Mouse (Mus musculus): Measurements from ENCODE around the gene Gm3285. TPM values are rescaled to one million over a fixed set of nuclear protein-coding genes. Genes with fewer than 3 reads are reported as not detected.

The Gm3285 gene
- polyA plus RNA-seq, 1 experiment from 2014 or later = not detected

DNA sequence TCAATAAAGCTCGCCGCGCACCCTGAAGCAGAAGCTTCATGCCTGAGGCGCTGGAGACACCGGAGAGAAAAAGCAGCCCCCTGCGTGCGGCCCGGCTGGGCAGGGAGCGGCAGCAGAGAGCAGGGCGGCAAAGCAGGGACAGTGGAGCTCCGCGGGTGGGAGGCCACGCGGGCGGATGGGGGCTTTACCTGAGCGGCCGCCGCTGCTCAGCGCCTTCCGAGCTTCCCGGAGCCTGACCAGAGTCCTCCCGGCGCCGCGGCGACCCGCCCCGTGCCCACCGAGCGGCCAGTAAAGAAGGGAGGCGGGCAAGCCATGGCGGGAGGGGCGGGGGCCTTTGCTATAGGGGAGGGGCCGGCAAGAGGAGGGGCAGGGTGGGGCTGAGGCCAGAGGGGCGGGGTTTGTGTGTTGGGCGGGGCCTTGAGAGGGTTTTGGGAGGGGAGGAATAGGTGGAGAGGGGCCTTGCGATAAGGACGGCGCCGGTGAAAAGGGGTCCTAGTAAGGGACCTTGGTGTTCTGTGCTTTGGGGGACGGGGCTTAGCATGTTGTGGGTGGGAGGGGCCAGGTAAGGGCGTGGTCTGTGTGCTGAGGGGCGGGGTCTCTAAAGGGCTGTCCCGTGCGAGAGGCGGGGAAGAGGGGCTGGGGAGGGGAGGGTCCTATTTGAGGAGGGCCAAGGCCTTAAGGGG lies 40.6 kb downstream of the Gm3285 start, which contains the start of gene Lrrc3:
Gene Lrrc3, minus strand, starts transcription at position 326 of the 683 bp plus-strand sequence.
- Histone ChIP-seq H3K4me2 (ENCODE audit: low read depth, low read length) (peak within 1 kb of the TSS; percentile 73), H3K4me1 (ENCODE audit: insufficient read depth) (peaks cover 9% of the 10 kb centered on the region), H3K27ac (ENCODE audit: low read depth) (peak within 1 kb of the TSS; percentile 94), H3K27me3 (ENCODE audit: insufficient read depth, low read length) (peaks cover 6% of the 10 kb centered on the region; the same call in 1 of the 2 replicates), H3K9me3 (ENCODE audit: low read length) (no peaks in the 10 kb centered on the region), H3K4me3 (ENCODE audit: low read depth, low read length) (peak within 1 kb of the TSS; percentile 64), H3K9ac (replicated peaks) (peak within 1 kb of the TSS; percentile 79), H3K36me3 (replicated peaks; ENCODE audit: insufficient read depth, low read length) (no peaks in the 10 kb centered on the region)
- WGBS (ENCODE audit: insufficient replicate concordance) = under 1% methylated on average over 29 of the region's 46 CpGs
- DNase-seq (peak; percentile 85), ATAC-seq (peak; percentile 78)
- TF ChIP-seq EP300 (IDR thresholded peaks at IDR 0.05; ENCODE audit: low read depth) = no peak
- peak; percentile 23; the same call in 1 of the 2 replicates for TF ChIP-seq CTCF (IDR thresholded peaks at IDR 0.05; ENCODE audit: low read depth)

DNA sequence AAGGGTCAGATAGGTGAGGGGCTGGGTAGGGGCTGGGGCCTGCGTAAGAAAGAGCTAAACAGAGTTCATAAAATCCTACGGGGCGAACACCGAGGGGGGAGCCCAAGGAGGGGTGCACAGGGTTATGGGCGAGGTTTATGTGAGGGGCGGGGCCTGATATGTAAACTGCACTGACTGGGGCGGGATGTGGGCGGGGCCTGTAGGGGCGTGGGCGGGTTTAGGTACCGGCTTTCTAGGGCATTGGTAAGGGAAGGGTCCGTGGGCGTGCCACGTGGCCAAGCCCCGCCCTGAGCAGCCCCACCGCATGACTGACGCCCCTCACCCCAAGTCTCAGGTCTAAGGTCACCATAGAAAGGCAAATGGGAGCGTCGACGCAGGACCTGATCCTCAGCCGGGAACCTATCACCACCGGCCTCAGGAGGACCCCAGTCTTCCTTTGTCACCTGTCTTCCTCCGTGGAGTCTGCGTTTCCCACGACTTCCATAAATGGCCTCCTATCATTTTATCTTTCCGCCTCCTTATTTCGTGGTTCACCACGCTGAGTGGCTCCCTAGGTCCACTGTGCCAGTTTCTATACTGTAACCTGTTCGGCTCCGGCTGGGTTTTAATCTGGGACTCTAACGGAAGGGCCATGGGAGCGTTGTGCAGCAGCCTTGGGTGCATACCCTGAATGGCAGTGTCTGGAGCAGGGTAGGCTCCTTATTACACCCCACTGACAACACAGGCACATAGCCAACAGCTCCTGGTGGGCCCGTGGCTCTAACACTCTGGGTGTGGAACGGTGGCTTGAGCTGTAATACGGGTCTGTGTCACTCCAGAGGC lies 41.3 kb downstream of the Gm3285 start:
- peak; percentile 89 for DNase-seq

More for the DNA sequence above, 41.3 kb downstream of the Gm3285 start:
- H3K36me3 ChIP-seq (replicated peaks; ENCODE audit: insufficient read depth, low read length) = no peaks in the 10 kb centered on the region
- ATAC-seq = peak; percentile 74
- no peaks in the 10 kb centered on the region for H3K9me3 ChIP-seq (ENCODE audit: low read length)
- H3K4me1 ChIP-seq (ENCODE audit: insufficient read depth) = peaks cover 3% of the 10 kb centered on the region; the same call in 1 of the 2 replicates
- TF ChIP-seq EP300 (IDR thresholded peaks at IDR 0.05; ENCODE audit: low read depth) = no peak
- no peak for TF ChIP-seq CTCF (IDR thresholded peaks at IDR 0.05; ENCODE audit: low read depth)
- peak overlapping the region; percentile 73 for H3K4me2 ChIP-seq (ENCODE audit: low read depth, low read length)
- H3K4me3 ChIP-seq (ENCODE audit: low read depth, low read length) = peak overlapping the region; percentile 64
- H3K27ac ChIP-seq (ENCODE audit: low read depth) = peak overlapping the region; percentile 94; the same call in 1 of the 2 replicates
- peaks cover 6% of the 10 kb centered on the region; the same call in 1 of the 2 replicates for H3K27me3 ChIP-seq (ENCODE audit: insufficient read depth, low read length)
- 6% methylated on average over 35 of the region's 35 CpGs for WGBS (ENCODE audit: insufficient replicate concordance)
- H3K9ac ChIP-seq (replicated peaks) = peak overlapping the region; percentile 41; the same call in 1 of the 2 replicates

Other genes with a start within 250 kb of the Gm3285 start
- 37.4 and 40.4 TPM in 2 replicates for gene Ube2g2, start 239.7 kb upstream of the Gm3285 start, polyA plus RNA-seq (2015; fragmentation: Nextera tagmentation; extraction: Ambion mirVana)
- 0.06 TPM in 1 of 2 replicates, not detected in the other for gene Tspear, start 175.4 kb upstream of the Gm3285 start, polyA plus RNA-seq (2015; fragmentation: Nextera tagmentation; extraction: Ambion mirVana)
- gene Gm19402, start 171.2 kb upstream of the Gm3285 start, polyA plus RNA-seq (2015; fragmentation: Nextera tagmentation; extraction: Ambion mirVana) = not detected in 2 replicates
- not detected in 2 replicates for gene Gm9508, start 164.7 kb upstream of the Gm3285 start, polyA plus RNA-seq (2015; fragmentation: Nextera tagmentation; extraction: Ambion mirVana)
- not detected in 2 replicates for gene Gm10272, start 155.3 kb upstream of the Gm3285 start, polyA plus RNA-seq (2015; fragmentation: Nextera tagmentation; extraction: Ambion mirVana)
- not detected in 2 replicates for gene Gm10024, start 150.5 kb upstream of the Gm3285 start, polyA plus RNA-seq (2015; fragmentation: Nextera tagmentation; extraction: Ambion mirVana)
- not detected in 2 replicates for gene Gm10142, start 146.2 kb upstream of the Gm3285 start, polyA plus RNA-seq (2015; fragmentation: Nextera tagmentation; extraction: Ambion mirVana)
- not detected in 2 replicates for gene Krtap12-1, start 141.4 kb upstream of the Gm3285 start, polyA plus RNA-seq (2015; fragmentation: Nextera tagmentation; extraction: Ambion mirVana)
- not detected in 2 replicates for gene Gm10100, start 135.5 kb upstream of the Gm3285 start, polyA plus RNA-seq (2015; fragmentation: Nextera tagmentation; extraction: Ambion mirVana)
- not detected in 2 replicates for gene Gm18596, start 119.3 kb upstream of the Gm3285 start, polyA plus RNA-seq (2015; fragmentation: Nextera tagmentation; extraction: Ambion mirVana)
- not detected in 2 replicates for gene Gm9736, start 110.6 kb upstream of the Gm3285 start, polyA plus RNA-seq (2015; fragmentation: Nextera tagmentation; extraction: Ambion mirVana)
- not detected in 2 replicates for gene Gm3233, start 102.3 kb upstream of the Gm3285 start, polyA plus RNA-seq (2015; fragmentation: Nextera tagmentation; extraction: Ambion mirVana)
- gene Gm3238, start 90.7 kb upstream of the Gm3285 start, polyA plus RNA-seq (2015; fragmentation: Nextera tagmentation; extraction: Ambion mirVana) = not detected in 2 replicates
- gene Gm7138, start 85.0 kb upstream of the Gm3285 start, polyA plus RNA-seq (2015; fragmentation: Nextera tagmentation; extraction: Ambion mirVana) = not detected in 2 replicates
- gene Gm3250, start 79.4 kb upstream of the Gm3285 start, polyA plus RNA-seq (2015; fragmentation: Nextera tagmentation; extraction: Ambion mirVana) = not detected in 2 replicates
- gene Gm7137, start 73.8 kb upstream of the Gm3285 start, polyA plus RNA-seq (2015; fragmentation: Nextera tagmentation; extraction: Ambion mirVana) = not detected in 2 replicates
- gene Gm9639, start 66.9 kb upstream of the Gm3285 start, polyA plus RNA-seq (2015; fragmentation: Nextera tagmentation; extraction: Ambion mirVana) = not detected in 2 replicates
- gene Gm19668, start 62.8 kb upstream of the Gm3285 start, polyA plus RNA-seq (2015; fragmentation: Nextera tagmentation; extraction: Ambion mirVana) = not detected in 2 replicates
- gene Gm9507, start 50.1 kb upstream of the Gm3285 start, polyA plus RNA-seq (2015; fragmentation: Nextera tagmentation; extraction: Ambion mirVana) = not detected in 2 replicates
- not detected in 2 replicates for gene Gm2696, start 47.3 kb upstream of the Gm3285 start, polyA plus RNA-seq (2015; fragmentation: Nextera tagmentation; extraction: Ambion mirVana)
- gene Krtap10-4, start 34.9 kb upstream of the Gm3285 start, polyA plus RNA-seq (2015; fragmentation: Nextera tagmentation; extraction: Ambion mirVana) = not detected in 2 replicates
- gene Krtap10-10, start 26.0 kb upstream of the Gm3285 start, polyA plus RNA-seq (2015; fragmentation: Nextera tagmentation; extraction: Ambion mirVana) = not detected in 2 replicates
- gene Gm36176, start 15.2 kb upstream of the Gm3285 start, polyA plus RNA-seq (2015; fragmentation: Nextera tagmentation; extraction: Ambion mirVana) = not detected in 2 replicates
- not detected in 2 replicates for gene Gm10318, start 9.1 kb upstream of the Gm3285 start, polyA plus RNA-seq (2015; fragmentation: Nextera tagmentation; extraction: Ambion mirVana)
- 24.4 and 26.6 TPM in 2 replicates for gene Lrrc3, start 40.6 kb downstream of the Gm3285 start, polyA plus RNA-seq (2015; fragmentation: Nextera tagmentation; extraction: Ambion mirVana)
- 1.5 and 1.7 TPM in 2 replicates for gene Trpm2, start 108.6 kb downstream of the Gm3285 start, polyA plus RNA-seq (2015; fragmentation: Nextera tagmentation; extraction: Ambion mirVana)
- gene 1810043G02Rik, start 116.5 kb downstream of the Gm3285 start, polyA plus RNA-seq (2015; fragmentation: Nextera tagmentation; extraction: Ambion mirVana) = 4.0 and 4.4 TPM in 2 replicates
- gene Pfkl, start 148.1 kb downstream of the Gm3285 start, polyA plus RNA-seq (2015; fragmentation: Nextera tagmentation; extraction: Ambion mirVana) = 23.5 and 31.3 TPM in 2 replicates
- gene Dnmt3l, start 180.0 kb downstream of the Gm3285 start, polyA plus RNA-seq (2015; fragmentation: Nextera tagmentation; extraction: Ambion mirVana) = not detected in 2 replicates
- not detected in 2 replicates for gene Aire, start 181.6 kb downstream of the Gm3285 start, polyA plus RNA-seq (2015; fragmentation: Nextera tagmentation; extraction: Ambion mirVana)
- gene Icosl, start 207.3 kb downstream of the Gm3285 start, polyA plus RNA-seq (2015; fragmentation: Nextera tagmentation; extraction: Ambion mirVana) = 0.86 and 1.2 TPM in 2 replicates